Mouse (Mus musculus) thymus, postnatal 10 days (tissue): ENCODE data around the gene Tmem30a.

Experiments
- DNase-seq, 2 experiments: peaks; one replicate each; pipeline ENCODE4 v3.0.0; 2021; ENCODE audit warnings: low spot score in 2 of 2

Tmem30a gene

GRCm38 (mm10) chr9:79795076-79795475, 1.8 kb upstream of the Tmem30a start:
- DNase-seq = peak in 1 of 2 experiments; percentile 16

GRCm38 (mm10) chr9:79785794-79786085, 7.6 kb downstream of the Tmem30a start:
- DNase-seq = no peak

GRCm38 (mm10) chr9:79784934-79785793, 8.1 kb downstream of the Tmem30a start:
- no peak for DNase-seq

GRCm38 (mm10) chr9:79784439-79784838, 8.9 kb downstream of the Tmem30a start:
- no peak for DNase-seq

GRCm38 (mm10) chr9:79779354-79779753, 14.0 kb downstream of the Tmem30a start:
- no peak for DNase-seq

- DNase-seq = no peak
Measured at GRCm38 (mm10) chr9:79766991-79767545, 26.2 kb downstream of the Tmem30a start.

DNA sequence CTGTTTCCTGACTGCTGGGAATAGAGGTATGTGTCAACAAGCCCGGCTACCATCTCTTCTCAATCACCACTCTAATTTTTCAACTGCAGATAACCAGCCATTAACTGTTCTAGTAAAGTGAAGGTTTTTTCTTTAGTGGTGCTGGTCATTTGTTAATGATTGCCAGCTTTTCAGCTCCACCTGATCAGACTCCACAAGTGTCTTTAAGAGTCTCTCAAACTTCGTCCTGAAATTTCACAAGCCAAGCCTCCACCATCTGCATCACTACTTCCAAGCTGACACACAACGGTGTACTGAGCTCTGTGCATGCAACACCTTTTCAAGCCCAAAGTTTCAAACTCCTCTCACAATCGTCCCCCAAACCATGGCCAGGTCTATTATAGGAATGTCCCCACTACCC, 28.0 kb downstream of the Tmem30a start:
- no peak for DNase-seq

GRCm38 (mm10) chr9:79762519-79762918, 30.8 kb downstream of the Tmem30a start:
- DNase-seq = no peak

DNA sequence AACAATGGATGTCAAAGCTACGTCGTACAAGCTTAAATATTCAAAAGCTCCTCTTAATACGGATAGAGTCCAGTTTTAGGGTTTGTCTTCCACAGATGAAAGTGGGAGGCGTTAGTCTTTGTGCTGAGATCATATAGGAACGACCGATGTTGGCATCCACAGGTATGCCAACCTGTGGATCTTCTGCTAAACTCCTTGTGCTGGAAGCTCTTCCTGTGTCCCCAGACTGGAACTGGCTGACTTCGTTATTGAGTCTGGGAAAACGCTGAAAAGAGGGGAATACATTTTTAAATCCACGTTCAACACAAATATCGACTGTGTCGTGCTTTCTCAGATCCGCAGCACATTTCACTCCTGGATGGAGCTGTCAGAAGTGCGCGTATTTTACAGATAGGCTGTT, 33.2 kb downstream of the Tmem30a start:
- peak in 1 of 2 experiments; percentile 4 for DNase-seq

- peak; percentile 88 to 93 for DNase-seq
Measured at GRCm38 (mm10) chr9:79759385-79760005, 33.8 kb downstream of the Tmem30a start, which contains the start of gene Cox7a2. TSS of gene Cox7a2 (minus strand) at chr9:79759878.

DNA sequence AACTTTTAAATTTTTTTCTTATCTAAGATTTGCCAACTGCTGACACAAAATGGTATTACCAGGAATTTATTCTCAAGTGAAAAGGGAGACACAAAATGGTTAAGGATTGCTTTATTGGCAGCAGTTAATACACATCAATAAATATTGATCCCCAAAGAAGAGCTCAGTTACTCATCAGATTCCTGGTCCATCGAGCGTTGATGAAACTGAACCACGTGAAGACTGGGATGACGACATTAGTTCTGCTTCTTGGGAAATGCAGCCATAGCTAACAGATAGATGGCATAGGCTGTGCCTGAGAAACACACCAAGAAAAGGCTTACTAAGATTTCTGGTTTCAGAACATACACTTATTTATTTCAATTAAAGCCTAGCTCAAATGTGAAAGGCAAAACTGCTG, 38.0 kb downstream of the Tmem30a start:
- no peak for DNase-seq

- DNase-seq = no peak
Measured at GRCm38 (mm10) chr9:79751846-79752245, 41.5 kb downstream of the Tmem30a start.

GRCm38 (mm10) chr9:79750709-79751108, 42.6 kb downstream of the Tmem30a start:
- no peak for DNase-seq

DNA sequence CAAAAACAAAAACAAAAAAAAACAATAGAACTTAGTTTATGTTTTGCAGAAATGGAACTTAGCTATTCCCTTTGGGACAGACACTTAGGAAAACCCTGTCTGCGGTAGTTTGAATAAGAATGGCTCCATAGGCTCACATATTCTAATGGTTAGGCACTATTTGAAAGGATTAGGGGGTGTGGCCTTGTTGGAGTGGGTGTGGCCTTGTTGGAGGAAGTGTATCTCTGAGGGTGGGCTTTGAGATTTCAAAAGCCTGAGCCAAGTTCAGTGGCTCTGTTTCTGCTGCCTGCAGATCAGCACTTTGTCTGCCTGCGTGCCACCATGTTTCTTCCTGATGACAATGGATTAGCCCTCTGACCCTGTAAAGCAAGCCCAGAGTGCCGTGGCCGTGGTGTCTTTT, 48.3 kb downstream of the Tmem30a start:
- no peak for DNase-seq

GRCm38 (mm10) chr9:79735608-79736007, 57.7 kb downstream of the Tmem30a start:
- DNase-seq = no peak

DNA sequence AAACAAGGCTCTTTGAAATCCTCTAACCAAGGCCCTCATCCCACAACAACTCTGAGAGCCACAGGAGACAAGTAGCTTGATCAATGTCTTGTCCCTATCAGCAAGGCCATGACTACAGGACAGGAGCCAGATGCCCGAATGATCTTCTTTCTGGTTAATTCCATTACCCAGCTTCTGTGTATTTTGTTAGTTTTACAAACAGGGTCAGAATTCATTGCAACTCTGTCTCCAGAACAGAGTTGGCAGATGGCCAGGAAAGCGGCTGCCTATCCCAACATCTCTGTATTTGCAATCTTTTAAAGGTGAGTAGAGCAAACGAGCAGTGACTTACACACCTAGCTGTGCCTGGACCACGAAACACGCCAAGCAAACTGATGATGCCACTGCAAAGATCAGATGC, 63.0 kb downstream of the Tmem30a start:
- DNase-seq = no peak

GRCm38 (mm10) chr9:79723090-79723489, 70.2 kb downstream of the Tmem30a start:
- peak in 1 of 2 experiments; percentile 19 for DNase-seq

DNA sequence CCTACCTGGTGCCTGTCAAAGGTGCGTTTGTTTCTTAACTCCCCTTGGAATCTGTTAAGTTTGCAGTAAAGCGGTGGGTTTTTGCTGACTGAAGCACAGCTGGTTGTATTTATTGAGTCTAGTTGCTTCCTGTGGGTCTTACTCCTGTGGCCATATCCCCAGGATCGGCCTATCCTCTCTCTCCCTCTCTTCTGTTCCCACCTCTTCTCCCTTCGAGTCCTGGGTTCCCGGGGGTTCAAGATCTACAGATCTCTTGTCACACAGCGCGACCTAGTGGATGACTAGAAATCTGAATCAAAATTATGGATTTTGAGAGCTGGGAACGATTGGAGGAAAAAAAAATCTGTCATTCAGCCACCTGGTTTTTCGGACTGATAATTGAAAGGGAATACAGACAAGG, 72.3 kb downstream of the Tmem30a start:
- DNase-seq = no peak

DNA sequence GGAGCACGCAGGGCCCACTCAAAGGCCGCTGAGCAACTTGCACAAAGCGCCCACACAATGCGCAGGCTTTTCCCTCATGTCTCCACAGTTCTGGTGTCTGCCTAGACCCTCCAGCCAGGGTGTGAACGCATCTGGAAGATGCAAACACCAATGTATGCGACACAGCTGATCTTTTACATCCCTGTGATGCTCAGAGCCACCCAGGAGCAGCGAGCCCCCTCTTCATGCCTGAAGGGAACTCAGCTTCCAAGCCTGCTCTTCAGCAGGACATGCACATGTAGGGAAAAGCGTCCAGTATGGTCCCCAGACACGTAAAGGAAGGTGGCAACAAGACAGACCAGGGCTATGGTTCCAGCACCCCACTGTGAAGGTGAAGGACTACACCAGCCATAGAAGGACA, 73.2 kb downstream of the Tmem30a start:
- no peak for DNase-seq

DNA sequence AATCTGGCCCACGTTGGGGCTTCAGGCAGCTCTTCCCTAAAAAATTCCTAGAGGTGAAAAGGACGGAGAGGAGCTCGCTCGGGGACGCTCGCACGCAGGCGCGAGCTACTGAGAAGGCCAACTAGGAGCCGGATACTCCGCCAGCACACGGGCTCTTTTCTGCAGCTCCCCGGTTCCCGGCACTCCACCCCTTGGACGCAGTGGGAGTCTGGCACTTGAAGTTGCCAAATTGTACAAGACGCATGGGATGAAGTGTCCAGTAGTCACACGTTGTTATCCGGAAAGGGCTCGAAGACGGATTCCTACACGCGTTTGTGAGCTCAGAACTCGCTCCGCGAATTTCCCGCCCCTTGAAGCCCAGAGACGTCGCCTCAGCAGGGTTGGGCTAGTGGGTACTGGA, 73.9 kb downstream of the Tmem30a start:
- no peak for DNase-seq
